Mouse (Mus musculus) urinary bladder, postnatal 4 days (tissue): Measurements from ENCODE around the gene Setd2.

Experiments
- DNase-seq, 2 experiments: peaks; one replicate each; pipeline ENCODE4 v3.0.0; 2021 to 2022; ENCODE audit warnings: low spot score in 2 of 2

Setd2 gene

GRCm38 (mm10) chr9:110532538-110533291 lies at the start of gene Setd2:
Setd2 (plus strand) TSS chr9:110532597.
- DNase-seq, result peak; percentile 61

- DNase-seq, result no peak
Observed at GRCm38 (mm10) chr9:110488841-110489240, 43.6 kb upstream of the Setd2 start.

- DNase-seq, result no peak
Observed at GRCm38 (mm10) chr9:110490913-110491312, 41.5 kb upstream of the Setd2 start.

- no peak for DNase-seq
Observed at GRCm38 (mm10) chr9:110525737-110526136, 6.7 kb upstream of the Setd2 start.

- no peak for DNase-seq
Observed at GRCm38 (mm10) chr9:110529002-110529737, 3.2 kb upstream of the Setd2 start.

- DNase-seq, result no peak
Observed at GRCm38 (mm10) chr9:110530650-110531049, 1.7 kb upstream of the Setd2 start.

- DNase-seq, result no peak
Observed at GRCm38 (mm10) chr9:110531151-110531791, 1.1 kb upstream of the Setd2 start.

- DNase-seq, result peak; percentile 95 to 97
Observed at GRCm38 (mm10) chr9:110531914-110532489, 395 bp upstream of the Setd2 start.

GRCm38 (mm10) chr9:110533645-110534044 lies 1.2 kb downstream of the Setd2 start:
- DNase-seq, result no peak

GRCm38 (mm10) chr9:110535114-110535513 lies 2.7 kb downstream of the Setd2 start:
- DNase-seq, result no peak

- DNase-seq, result no peak
Observed at GRCm38 (mm10) chr9:110536636-110537035, 4.2 kb downstream of the Setd2 start.

GRCm38 (mm10) chr9:110538511-110538910 lies 6.1 kb downstream of the Setd2 start:
- no peak for DNase-seq

- DNase-seq, result no peak
Observed at GRCm38 (mm10) chr9:110541988-110542387, 9.6 kb downstream of the Setd2 start.

GRCm38 (mm10) chr9:110548261-110548660 lies 15.9 kb downstream of the Setd2 start:
- no peak for DNase-seq

GRCm38 (mm10) chr9:110568309-110568708 lies 35.9 kb downstream of the Setd2 start:
- no peak for DNase-seq

- no peak for DNase-seq
Observed at GRCm38 (mm10) chr9:110582161-110582560, 49.8 kb downstream of the Setd2 start.

- DNase-seq, result no peak
Observed at GRCm38 (mm10) chr9:110583521-110583920, 51.1 kb downstream of the Setd2 start.

- no peak for DNase-seq
Observed at GRCm38 (mm10) chr9:110611471-110611870, 79.1 kb downstream of the Setd2 start.

- DNase-seq, result peak in 1 of 2 experiments; percentile 17
Observed at GRCm38 (mm10) chr9:110617081-110617480, 84.7 kb downstream of the Setd2 start.

GRCm38 (mm10) chr9:110620180-110620579 lies 87.8 kb downstream of the Setd2 start:
- DNase-seq, result no peak

- DNase-seq, result no peak
Observed at GRCm38 (mm10) chr9:110620685-110621084, 88.3 kb downstream of the Setd2 start.

- no peak for DNase-seq
Observed at GRCm38 (mm10) chr9:110622621-110623219, 90.3 kb downstream of the Setd2 start.
